Mouse (Mus musculus) heart, adult 2 months (tissue): Measurements from ENCODE around the gene Gm49711.

ENCODE experiments used
- CTCF ChIP-seq: fragments of 200-600 bp; IDR thresholded peaks from 2 replicates; pipeline ENCODE4 v1.8.1; 2022; ENCODE audit warnings: antibody characterized with exemption, mild to moderate bottlenecking, moderate library complexity
- EP300 ChIP-seq: fragments of 200-500 bp; IDR thresholded peaks from 2 replicates; pipeline ENCODE4 v1.6.1; 2011; ENCODE audit warnings: low read depth, low read length, control low read depth; ENCODE audit not compliant: insufficient read depth
- POLR2A ChIP-seq: fragments of 200-500 bp; IDR thresholded peaks from 2 replicates; pipeline ENCODE4 v1.6.1; 2011; ENCODE audit warnings: mild to moderate bottlenecking, low read depth, low read length, control low read depth; ENCODE audit not compliant: insufficient read depth

GRCm38 (mm10) chr16:92183477-92183876, 125.4 kb downstream of the Gm49711 start:
- TF ChIP-seq CTCF: no peak
- TF ChIP-seq POLR2A: no peak
- no peak for TF ChIP-seq EP300
